Mouse (Mus musculus): ENCODE data around the gene Tmem135.

Gene Tmem135

GRCm38 (mm10) chr7:89178601-89179000 lies 225.4 kb downstream of the Tmem135 start:
- no peak for DNase-seq (ENCODE audit: low spot score)

- peak; percentile 22 for DNase-seq (ENCODE audit: low spot score)
Observed at GRCm38 (mm10) chr7:89177926-89178325, 226.1 kb downstream of the Tmem135 start.

- DNase-seq (ENCODE audit: low spot score) = no peak
Observed at GRCm38 (mm10) chr7:89174430-89174829, 229.6 kb downstream of the Tmem135 start.

- no peak for DNase-seq (ENCODE audit: low spot score)
Observed at GRCm38 (mm10) chr7:89173018-89173417, 231.0 kb downstream of the Tmem135 start.

- DNase-seq (ENCODE audit: low spot score) = no peak
Observed at GRCm38 (mm10) chr7:89171790-89172467, 232.1 kb downstream of the Tmem135 start.

- DNase-seq (ENCODE audit: low spot score) = peak; percentile 82
Observed at GRCm38 (mm10) chr7:89168606-89169005, 235.4 kb downstream of the Tmem135 start.

- no peak for DNase-seq (ENCODE audit: low spot score)
Observed at GRCm38 (mm10) chr7:89165528-89165927, 238.5 kb downstream of the Tmem135 start.

- DNase-seq (ENCODE audit: low spot score) = no peak
Observed at GRCm38 (mm10) chr7:89161610-89162378, 242.2 kb downstream of the Tmem135 start.

GRCm38 (mm10) chr7:89157356-89157755 lies 246.7 kb downstream of the Tmem135 start:
- DNase-seq (ENCODE audit: low spot score) = no peak

- no peak for DNase-seq (ENCODE audit: low spot score)
Observed at GRCm38 (mm10) chr7:89156629-89157028, 247.4 kb downstream of the Tmem135 start.

- DNase-seq (ENCODE audit: low spot score) = no peak
Observed at GRCm38 (mm10) chr7:89155741-89156140, 248.3 kb downstream of the Tmem135 start.

- no peak for DNase-seq (ENCODE audit: low spot score)
Observed at GRCm38 (mm10) chr7:89155223-89155622, 248.8 kb downstream of the Tmem135 start.

GRCm38 (mm10) chr7:89151345-89151744 lies 252.7 kb downstream of the Tmem135 start:
- no peak for DNase-seq (ENCODE audit: low spot score)

GRCm38 (mm10) chr7:89140640-89141300 lies 263.3 kb downstream of the Tmem135 start:
- no peak for DNase-seq (ENCODE audit: low spot score)

GRCm38 (mm10) chr7:89134884-89135511 lies 269.0 kb downstream of the Tmem135 start:
- DNase-seq (ENCODE audit: low spot score) = no peak

- DNase-seq (ENCODE audit: low spot score) = peak; percentile 61
Observed at GRCm38 (mm10) chr7:89126063-89126882, 277.7 kb downstream of the Tmem135 start.

GRCm38 (mm10) chr7:89116261-89116664 lies 287.8 kb downstream of the Tmem135 start:
- peak; percentile 59 for DNase-seq (ENCODE audit: low spot score)

GRCm38 (mm10) chr7:89115633-89116032 lies 288.4 kb downstream of the Tmem135 start:
- peak; percentile 82 for DNase-seq (ENCODE audit: low spot score)

GRCm38 (mm10) chr7:89106421-89106820 lies 297.6 kb downstream of the Tmem135 start:
- DNase-seq (ENCODE audit: low spot score) = no peak

GRCm38 (mm10) chr7:89099756-89100155 lies 304.3 kb downstream of the Tmem135 start:
- DNase-seq (ENCODE audit: low spot score) = peak; percentile 8
